Mouse (Mus musculus) urinary bladder, postnatal 25 days (tissue): ENCODE measurements around the gene Asphd2.

Experiments used
- DNase-seq: peaks from one replicate; pipeline ENCODE4 v3.0.0; 2022; ENCODE audit warnings: low spot score

Gene Asphd2

GRCm38 (mm10) chr5:112349169-112349568 lies 45.5 kb downstream of the Asphd2 start:
- no peak for DNase-seq

GRCm38 (mm10) chr5:112346211-112346965 lies 48.3 kb downstream of the Asphd2 start:
- no peak for DNase-seq

- DNase-seq: no peak
These were observed 50.3 kb downstream of the Asphd2 start for GRCm38 (mm10) chr5:112344092-112344960.

- no peak for DNase-seq
These were observed 51.5 kb downstream of the Asphd2 start for GRCm38 (mm10) chr5:112343205-112343595.

DNA sequence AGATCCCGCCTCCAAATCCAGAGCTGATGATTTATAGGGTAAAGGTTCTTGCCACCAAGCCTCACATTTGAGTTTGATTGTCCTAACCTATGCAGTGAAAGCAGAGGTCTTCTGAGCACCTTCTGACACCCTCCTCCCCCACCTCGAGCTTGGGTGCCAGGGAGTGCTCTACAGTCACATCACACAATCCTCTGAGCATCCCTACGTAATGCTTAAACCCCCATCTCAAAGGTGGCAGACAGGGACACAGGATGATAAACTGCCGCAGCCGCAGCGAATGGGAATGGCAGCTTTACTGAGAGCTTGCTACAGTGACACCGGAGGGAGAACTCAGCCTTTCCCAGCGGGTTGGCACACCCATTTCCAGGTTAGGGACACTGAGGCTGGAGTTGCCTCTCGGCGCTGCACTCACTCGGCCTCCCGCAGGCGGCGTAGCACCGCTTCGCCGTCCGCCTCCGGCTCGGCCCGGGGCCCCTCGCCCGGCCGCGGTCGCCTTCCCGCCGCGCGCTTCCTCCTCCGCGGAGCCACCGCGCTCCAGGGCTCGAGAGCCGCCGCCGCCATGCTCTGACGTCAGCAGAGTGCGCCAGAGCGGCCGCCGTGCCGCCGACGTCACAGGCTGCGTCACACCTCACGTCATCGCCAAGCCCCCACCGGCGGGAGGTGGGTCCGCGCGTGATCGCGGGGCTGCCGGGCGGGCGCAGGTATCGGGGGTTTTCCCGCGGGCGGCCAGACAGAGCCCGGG lies 52.0 kb downstream of the Asphd2 start, which contains the start of the genes Srrd and Hps4:
Gene Srrd (minus strand): TSS at position 578 of the 742 bp plus-strand sequence.
Gene Hps4 (plus strand): TSS at position 621 of the 742 bp plus-strand sequence.
- peak; percentile 88 for DNase-seq

GRCm38 (mm10) chr5:112339215-112339614 lies 55.5 kb downstream of the Asphd2 start:
- no peak for DNase-seq

DNA sequence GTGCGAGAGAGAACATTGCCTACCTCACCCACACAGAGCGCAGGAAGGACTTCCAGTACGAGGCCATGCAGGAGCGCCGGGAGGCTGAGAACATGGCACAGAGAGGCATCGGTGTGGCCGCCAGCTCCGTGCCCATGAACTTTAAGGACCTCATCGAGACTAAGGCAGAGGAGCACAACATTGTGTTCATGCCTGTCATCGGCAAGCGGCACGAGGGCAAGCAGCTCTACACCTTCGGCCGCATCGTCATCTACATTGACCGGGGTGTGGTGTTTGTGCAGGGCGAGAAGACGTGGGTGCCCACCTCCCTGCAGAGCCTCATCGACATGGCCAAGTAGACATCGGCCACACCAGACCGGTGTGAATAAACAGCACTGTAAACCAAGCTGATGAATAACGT lies 57.7 kb downstream of the Asphd2 start:
- DNase-seq: no peak

- DNase-seq: peak; percentile 35
These were observed 59.2 kb downstream of the Asphd2 start for GRCm38 (mm10) chr5:112335473-112335872.
